Mouse (Mus musculus) cortical plate, adult 2 months (tissue): ENCODE results near the gene Fam110c.

Source experiments
- CTCF ChIP-seq: fragments of 200-500 bp; IDR thresholded peaks from 2 replicates; pipeline ENCODE4 v1.5.1; 2011; ENCODE audit warnings: mild to moderate bottlenecking, control low read depth, low read length; ENCODE audit not compliant: insufficient read depth; ENCODE audit errors: extremely low read depth
- POLR2A ChIP-seq: fragments of 200-500 bp; IDR thresholded peaks from 2 replicates; pipeline ENCODE4 v1.6.1; 2011; ENCODE audit warnings: mild to moderate bottlenecking, low read length, control low read depth; ENCODE audit not compliant: insufficient read depth; ENCODE audit errors: extremely low read depth

GRCm38 (mm10) chr12:31059393-31059853 is 14.2 kb upstream of the Fam110c start:
- TF ChIP-seq CTCF = no peak
- TF ChIP-seq POLR2A = no peak
